27 mouse cellular contexts compared by ENCODE assay signal in genomic region chr11:19546226-19546625, GRCm38 (mm10).
DNase-seq lines count a peak whose midpoint lies in the region; ATAC-seq lines count a peak whose summit lies in the region.
"Had no signal": no experiment of that assay in that cellular context is flagged by ENCODE, and none has a peak within 500 bp of the region (broad histone marks: within the 10 kb centered on the region; RNA-seq: fewer than 3 reads in every experiment).

No protein-coding gene starts in this region.

- H3K27me3 ChIP-seq in embryonic facial prominence, embryonic 11.5 days (ENCODE audit: control insufficient read depth, insufficient read depth, low read length): no peaks in the 10 kb centered on the region
- H3K27me3 ChIP-seq in limb, embryonic 11.5 days (ENCODE audit: control insufficient read depth, insufficient read depth, low read length): no peaks in the 10 kb centered on the region
- H3K27me3 ChIP-seq: heart, embryonic 12.5 days; heart, embryonic 15.5 days had no signal

- ATAC-seq in embryonic facial prominence, embryonic 11.5 days (replicated peaks; ENCODE audit: insufficient number of reproducible peaks, low FRiP score, low TSS enrichment, low read depth): no peak
- no peak for ATAC-seq in limb, embryonic 11.5 days (ENCODE audit: insufficient number of reproducible peaks, low FRiP score, low TSS enrichment, low read depth)
- ATAC-seq: CD4-positive, CD25-positive, alpha-beta regulatory T cell, adult 4 months; forebrain, embryonic 13.5 days; forebrain, embryonic 16.5 days; hindbrain, postnatal 0 days; inflammation-experienced regulatory T-cells, adult 6 months had no signal

- H3K9me3 ChIP-seq in embryonic facial prominence, embryonic 11.5 days (replicated peaks; ENCODE audit: control insufficient read depth, low read length): no peaks in the 10 kb centered on the region
- H3K9me3 ChIP-seq in limb, embryonic 11.5 days (ENCODE audit: control insufficient read depth, low read length): no peaks in the 10 kb centered on the region
- H3K9me3 ChIP-seq: forebrain, embryonic 10.5 days; forebrain, embryonic 13.5 days; heart, embryonic 12.5 days; heart, embryonic 15.5 days had no signal

- peak; percentile 44 for DNase-seq in embryo, embryonic 10.5 days (ENCODE audit: low spot score)
- DNase-seq in embryo, embryonic 11 days: peak; percentile 42
- peak; percentile 59 for DNase-seq in embryonic facial prominence, embryonic 11.5 days (ENCODE audit: low spot score)
- peak; percentile 40 for DNase-seq in limb, embryonic 11.5 days (ENCODE audit: low spot score)
- DNase-seq in heart, postnatal 10 days: no peak
- no peak for DNase-seq in retina, embryonic 14.5 days (ENCODE audit: low spot score)
- no peak for DNase-seq in layer of hippocampus, adult 9-10 months (ENCODE audit: low spot score)
- DNase-seq in thymus, postnatal 36 days: no peak
- DNase-seq: adrenal gland, adult 8-10 months; adrenal gland, postnatal 25 days; cerebellum, adult 11-12 months; cerebellum, adult 8-10 months; cerebellum, postnatal 10 days; cerebellum, postnatal 36 days; gastrocnemius, adult 2 months; gastrocnemius, postnatal 14 days; heart, postnatal 14 days; heart, postnatal 4 days had no signal

- H3K4me3 ChIP-seq in embryonic facial prominence, embryonic 11.5 days (ENCODE audit: low read depth, low read length): no peak overlapping the region
- no peak overlapping the region for H3K4me3 ChIP-seq in limb, embryonic 11.5 days (ENCODE audit: low read depth, low read length)
- H3K4me3 ChIP-seq: forebrain, embryonic 10.5 days; forebrain, embryonic 13.5 days; gastrocnemius, adult 2 months; heart, embryonic 12.5 days; heart, embryonic 15.5 days had no signal

- intact Hi-C loops in heart, postnatal 10 days (cut with DNase I): loop anchor here (10.0 kb wide), 1 partner anchor 671 kb away; no protein-coding TSS in a partner anchor

- no peak overlapping the region for H3K4me2 ChIP-seq in embryonic facial prominence, embryonic 11.5 days (ENCODE audit: low read depth, low read length)
- no peak overlapping the region for H3K4me2 ChIP-seq in limb, embryonic 11.5 days (ENCODE audit: low read depth, severe bottlenecking)
- H3K4me2 ChIP-seq: forebrain, embryonic 13.5 days; heart, embryonic 12.5 days; heart, embryonic 15.5 days; hindbrain, embryonic 14.5 days had no signal

- no peaks in the 10 kb centered on the region for H3K4me1 ChIP-seq in embryonic facial prominence, embryonic 11.5 days (ENCODE audit: control insufficient read depth, insufficient read depth, low read length)
- H3K4me1 ChIP-seq in limb, embryonic 11.5 days (ENCODE audit: control insufficient read depth, insufficient read depth, low read length): no peaks in the 10 kb centered on the region
- H3K4me1 ChIP-seq: forebrain, embryonic 10.5 days; forebrain, embryonic 13.5 days; heart, embryonic 12.5 days; heart, embryonic 15.5 days had no signal

- H3K36me3 ChIP-seq in embryonic facial prominence, embryonic 11.5 days (replicated peaks; ENCODE audit: control insufficient read depth, insufficient read depth, low read depth, low read length): no peaks in the 10 kb centered on the region
- H3K36me3 ChIP-seq in limb, embryonic 11.5 days (ENCODE audit: control insufficient read depth, insufficient read depth, low read length): no peaks in the 10 kb centered on the region
- H3K36me3 ChIP-seq: forebrain, embryonic 10.5 days; heart, embryonic 12.5 days; heart, embryonic 15.5 days had no signal

- no peak overlapping the region for H3K9ac ChIP-seq in embryonic facial prominence, embryonic 11.5 days (replicated peaks; ENCODE audit: low read length)
- H3K9ac ChIP-seq in limb, embryonic 11.5 days (ENCODE audit: low read length): no peak overlapping the region
- H3K9ac ChIP-seq: forebrain, embryonic 13.5 days; heart, embryonic 12.5 days; heart, embryonic 15.5 days; hindbrain, embryonic 14.5 days had no signal

- WGBS in embryonic facial prominence, embryonic 11.5 days: 32% methylated on average over 4 of the region's 4 CpGs
- WGBS in limb, embryonic 11.5 days: 20% methylated on average over 4 of the region's 4 CpGs

- H3K27ac ChIP-seq in embryonic facial prominence, embryonic 11.5 days (replicated peaks; ENCODE audit: low read depth, low read length): no peak overlapping the region
- H3K27ac ChIP-seq in limb, embryonic 11.5 days (replicated peaks; ENCODE audit: low read depth, low read length): no peak overlapping the region
- H3K27ac ChIP-seq: forebrain, embryonic 10.5 days; forebrain, embryonic 13.5 days; gastrocnemius, adult 2 months; heart, embryonic 15.5 days; hindbrain, embryonic 14.5 days; hindbrain, postnatal 0 days had no signal

Comparison
In these comparisons a context has a peak if more than half of its experiments do, and no peak if none do; other contexts are left out.
1. DNase-seq: peak in embryo, embryonic 10.5 days (single experiment), embryo, embryonic 11 days (single experiment), embryonic facial prominence, embryonic 11.5 days (single experiment) and limb, embryonic 11.5 days (single experiment); none in heart, postnatal 10 days (0 of 2), retina, embryonic 14.5 days (single experiment), layer of hippocampus, adult 9-10 months (single experiment) and thymus, postnatal 36 days (0 of 2).